Mouse (Mus musculus): ENCODE data around the gene Cfap46.

- no peak for TF ChIP-seq POLR2A (IDR thresholded peaks at IDR 0.05; ENCODE audit: insufficient read depth, low read depth, low read length)
- no peak for TF ChIP-seq CTCF (IDR thresholded peaks at IDR 0.05; ENCODE audit: insufficient read depth, low read depth, low read length)
Observed at GRCm38 (mm10) chr7:139723986-139724385, 40.4 kb upstream of the Cfap46 start.

All from olfactory bulb, adult 2 months (tissue).